Mouse (Mus musculus) gastrocnemius, adult 2 months (tissue): ENCODE results near the gene Gfer. TPM values are rescaled to one million over a fixed set of nuclear protein-coding genes. Genes with fewer than 3 reads are reported as not detected.

ENCODE experiments used
- DNase-seq: peaks from one replicate; pipeline ENCODE4 v3.0.0; 2022
- H3K27ac ChIP-seq: fragments of 200-600 bp; 2 replicates; pipeline ENCODE4 v1.8.1; 2022; ENCODE audit warnings: mild to moderate bottlenecking
- H3K4me3 ChIP-seq: fragments of 200-600 bp; 2 replicates; pipeline ENCODE4 v1.8.1; 2022; ENCODE audit warnings: mild to moderate bottlenecking, moderate library complexity
- CTCF ChIP-seq: fragments of 200-600 bp; IDR thresholded peaks from 2 replicates; pipeline ENCODE4 v1.8.1; 2022; ENCODE audit warnings: antibody characterized with exemption, mild to moderate bottlenecking, moderate library complexity
- intact Hi-C: fragments of 180-260 bp; cut with DNase I; formaldehyde crosslinking; loops from one replicate; pipeline ENCODE4 v1.15.1; 2025
- long read RNA-seq, 2 experiments: library from polyadenylated mRNA; stranded (forward); transcript quantifications; one replicate each; pipeline ENCODE4 v2.0.0; 2021
- total RNA-seq, 2 experiments: library from RNA; stranded (reverse); gene quantifications; 2 replicates each; pipeline ENCODE4 v1.2.3; 2021

The Gfer gene
- total RNA-seq = 10 to 100 TPM; 32.8 to 37.5 TPM
- long read RNA-seq, experiment 1, transcript Gfer-201 (3 exons, 1,776 nt) = major isoform, 30 of 41 reads
- long read RNA-seq, experiment 1, partial matches to known transcripts = 0 of 41 reads
- long read RNA-seq, experiment 1, other reads (novel, unspliced or antisense) = 3 of 41 reads
- long read RNA-seq, experiment 2, transcript Gfer-204 (4 exons, 1,177 nt) = minor isoform, 5 of 47 reads
- long read RNA-seq, experiment 2, transcript Gfer-201 (3 exons, 1,776 nt) = major isoform, 34 of 47 reads
- long read RNA-seq, experiment 2, partial matches to known transcripts = 1 of 47 reads
- long read RNA-seq, experiment 2, other reads (novel, unspliced or antisense) = 5 of 47 reads

- peak within 1 kb of the TSS; percentile 92 for H3K27ac ChIP-seq
- H3K4me3 ChIP-seq = peak within 1 kb of the TSS; percentile 82
- TF ChIP-seq CTCF = peak; percentile 48
- intact Hi-C loops = no loop called here
- peak; percentile 96 for DNase-seq
Observed at GRCm38 (mm10) chr17:24696011-24696697, at the start of gene Gfer, which contains the start of gene Noxo1. TSS of gene Gfer (minus strand) at chr17:24696156. TSS of gene Noxo1 (plus strand) at chr17:24696234.

- TF ChIP-seq CTCF = no peak
- Histone ChIP-seq H3K27ac (no peak overlapping the region), H3K4me3 (no peak overlapping the region)
- no peak for DNase-seq
- intact Hi-C loops = loop anchor here (2.0 to 10.0 kb wide), 2 partner anchors 74 to 100 kb away; partner anchors contain the start of gene Hagh
Observed at GRCm38 (mm10) chr17:24744381-24744780, 48.4 kb upstream of the Gfer start.

- Histone ChIP-seq H3K4me3 (no peak overlapping the region), H3K27ac (no peak overlapping the region)
- no peak for TF ChIP-seq CTCF
- intact Hi-C loops = loop anchor here (2.0 to 10.0 kb wide), 2 partner anchors 75 to 101 kb away; partner anchors contain the start of gene Hagh
- no peak for DNase-seq
Observed at GRCm38 (mm10) chr17:24743896-24744295, 47.9 kb upstream of the Gfer start.

- no peak overlapping the region for H3K4me3 ChIP-seq
- DNase-seq = peak; percentile 43
- H3K27ac ChIP-seq = peak overlapping the region; percentile 50
- TF ChIP-seq CTCF = no peak
- intact Hi-C loops = loop anchor here (10.0 kb wide), 1 partner anchor 102 kb away; the partner anchor contains the start of gene Hagh
Observed at GRCm38 (mm10) chr17:24742307-24742706, 46.4 kb upstream of the Gfer start.

- DNase-seq = no peak
- H3K27ac ChIP-seq = no peak overlapping the region
- H3K4me3 ChIP-seq = no peak overlapping the region
- intact Hi-C loops = loop anchor here (10.0 kb wide), 1 partner anchor 105 kb away; the partner anchor contains the start of gene Hagh
- TF ChIP-seq CTCF = no peak
Observed at GRCm38 (mm10) chr17:24739926-24740325, 44.0 kb upstream of the Gfer start.

GRCm38 (mm10) chr17:24738238-24738637, 42.3 kb upstream of the Gfer start:
- H3K4me3 ChIP-seq = peak overlapping the region; percentile 89
- no peak for DNase-seq
- peak overlapping the region; percentile 98 for H3K27ac ChIP-seq
- no peak for TF ChIP-seq CTCF
- intact Hi-C loops = no loop called here

GRCm38 (mm10) chr17:24737135-24737810, 41.3 kb upstream of the Gfer start:
- intact Hi-C loops = no loop called here

GRCm38 (mm10) chr17:24736330-24737051, 40.5 kb upstream of the Gfer start, which contains the start of gene Msrb1:
TSS of gene Msrb1 (plus strand) at chr17:24736642.
- intact Hi-C loops = no loop called here
- peak within 1 kb of the TSS; percentile 89 for H3K4me3 ChIP-seq
- DNase-seq = peak; percentile 98
- peak within 1 kb of the TSS; percentile 98 for H3K27ac ChIP-seq
- no peak for TF ChIP-seq CTCF

More at GRCm38 (mm10) chr17:24737135-24737810, 41.3 kb upstream of the Gfer start:
- no peak for TF ChIP-seq CTCF
- H3K27ac ChIP-seq = peak overlapping the region; percentile 98
- no peak for DNase-seq
- H3K4me3 ChIP-seq = peak overlapping the region; percentile 89

GRCm38 (mm10) chr17:24735446-24735845, 39.5 kb upstream of the Gfer start:
- H3K4me3 ChIP-seq = peak overlapping the region; percentile 89
- peak overlapping the region; percentile 98 for H3K27ac ChIP-seq
- DNase-seq = no peak
- TF ChIP-seq CTCF = no peak
- intact Hi-C loops = no loop called here

- TF ChIP-seq CTCF = peak; percentile 24
- intact Hi-C loops = no loop called here
- Histone ChIP-seq H3K4me3 (peak overlapping the region; percentile 39; the same call in 1 of the 2 replicates), H3K27ac (peak overlapping the region; percentile 98)
- no peak for DNase-seq
Observed at GRCm38 (mm10) chr17:24734513-24734912, 38.6 kb upstream of the Gfer start.

- Histone ChIP-seq H3K4me3 (peak overlapping the region; percentile 39), H3K27ac (peak overlapping the region; percentile 98)
- no peak for TF ChIP-seq CTCF
- intact Hi-C loops = no loop called here
- peak; percentile 64 for DNase-seq
Observed at GRCm38 (mm10) chr17:24733434-24734050, 37.6 kb upstream of the Gfer start.
